Mouse (Mus musculus) ES-CJ7 (cell line): ENCODE data around the gene Rnpepl1.

Source experiments
- DNase-seq: peaks from one replicate; pipeline ENCODE4 v3.0.0; 2011; ENCODE audit warnings: low read depth, low spot score

Rnpepl1 gene

DNA sequence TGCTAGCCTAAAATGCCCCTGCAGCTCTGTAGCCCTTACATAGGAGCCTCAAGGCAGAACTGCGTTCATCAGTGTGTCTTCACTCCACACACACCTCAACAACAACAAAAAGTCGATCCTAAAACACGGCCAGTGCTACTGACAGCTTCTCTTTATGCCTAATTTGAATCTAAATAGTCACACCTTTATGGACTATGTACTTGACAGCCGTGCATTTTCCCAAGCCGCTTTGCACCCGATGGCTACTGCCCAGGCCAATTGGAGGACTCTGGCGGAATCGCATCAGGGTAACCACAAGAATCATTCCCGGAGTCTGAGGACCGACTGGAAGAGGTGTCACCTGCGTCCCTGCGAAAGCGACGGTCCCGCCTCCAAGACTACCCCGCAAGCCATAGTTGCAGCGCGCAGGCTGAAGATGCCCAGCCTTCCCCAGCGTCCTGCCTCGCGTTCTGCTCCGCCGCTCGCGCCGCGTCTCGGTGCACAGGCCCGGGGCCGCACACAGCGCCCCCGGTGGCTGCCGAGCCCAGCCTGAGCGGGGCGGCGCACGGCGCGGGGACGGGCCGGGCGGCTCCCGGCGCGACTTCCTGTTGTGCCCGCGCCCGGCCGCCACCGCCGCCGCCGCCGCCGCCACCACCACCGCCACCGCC is at the start of gene Rnpepl1:
Gene Rnpepl1 (plus strand): TSS at position 545 of the 647 bp plus-strand sequence.
- DNase-seq: peak; percentile 65

DNA sequence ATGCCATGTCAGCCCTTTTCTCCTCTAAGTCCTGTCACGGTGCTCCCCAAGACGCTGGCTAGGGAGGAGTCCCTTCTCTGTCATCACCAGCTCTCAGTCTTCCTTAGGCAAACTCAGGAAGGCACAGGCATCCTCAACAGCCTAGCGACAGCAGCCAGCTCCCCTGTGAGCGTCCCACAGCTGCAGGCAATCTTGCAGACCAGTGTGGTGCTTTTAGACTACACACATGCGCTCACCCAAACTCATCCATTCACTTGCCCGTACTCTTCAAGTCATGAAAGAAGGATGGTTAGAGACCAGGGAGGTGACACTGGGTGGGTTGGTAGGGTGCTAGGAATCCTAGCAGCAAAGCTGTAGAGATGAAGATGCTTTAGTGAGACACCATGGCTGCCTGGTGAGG is 49.1 kb upstream of the Rnpepl1 start:
- no peak for DNase-seq

- DNase-seq: no peak
These were observed 47.3 kb upstream of the Rnpepl1 start for GRCm38 (mm10) chr1:92863268-92863667.

- no peak for DNase-seq
These were observed 44.4 kb upstream of the Rnpepl1 start for GRCm38 (mm10) chr1:92866170-92866569.

GRCm38 (mm10) chr1:92869985-92870384 is 40.6 kb upstream of the Rnpepl1 start:
- DNase-seq: no peak

GRCm38 (mm10) chr1:92872666-92873065 is 37.9 kb upstream of the Rnpepl1 start:
- no peak for DNase-seq

- DNase-seq: no peak
These were observed 36.6 kb upstream of the Rnpepl1 start for GRCm38 (mm10) chr1:92874011-92874410.

DNA sequence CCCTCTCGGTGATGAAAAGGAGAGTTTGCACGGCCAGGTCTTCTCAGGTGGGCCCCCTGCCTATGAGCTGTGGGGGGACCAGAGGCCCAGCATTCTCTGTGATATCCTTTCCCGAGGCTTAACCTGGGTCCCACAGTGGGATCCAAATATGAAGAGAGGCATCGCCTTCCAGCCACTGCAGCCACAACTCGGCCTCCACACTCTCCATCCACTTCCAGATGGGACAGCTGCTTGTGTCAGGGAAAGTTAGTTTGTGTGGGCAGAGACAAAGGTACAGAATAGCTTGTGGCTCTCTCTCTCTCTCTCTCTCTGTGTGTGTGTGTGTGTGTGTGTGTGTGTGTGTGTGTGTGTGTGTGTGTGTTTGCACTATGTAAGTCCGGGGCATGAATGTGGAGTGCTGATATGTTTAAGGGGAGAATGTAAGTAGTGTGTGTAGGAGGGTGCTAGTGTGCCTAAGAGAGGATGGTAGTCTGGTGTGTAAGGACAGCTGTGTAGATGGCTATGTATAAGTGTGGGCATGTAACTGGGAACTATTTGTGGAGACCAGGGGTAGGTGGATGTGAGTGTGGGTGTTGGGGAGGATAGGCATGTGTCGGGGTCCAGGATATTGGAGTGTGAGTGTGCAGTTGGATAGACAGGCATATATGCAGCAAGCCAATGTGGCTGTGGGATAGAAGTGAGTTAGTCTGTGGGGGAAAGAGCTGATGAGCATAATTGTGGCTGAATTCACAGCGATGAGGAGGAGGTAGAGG is 35.0 kb upstream of the Rnpepl1 start:
- DNase-seq: no peak

DNA sequence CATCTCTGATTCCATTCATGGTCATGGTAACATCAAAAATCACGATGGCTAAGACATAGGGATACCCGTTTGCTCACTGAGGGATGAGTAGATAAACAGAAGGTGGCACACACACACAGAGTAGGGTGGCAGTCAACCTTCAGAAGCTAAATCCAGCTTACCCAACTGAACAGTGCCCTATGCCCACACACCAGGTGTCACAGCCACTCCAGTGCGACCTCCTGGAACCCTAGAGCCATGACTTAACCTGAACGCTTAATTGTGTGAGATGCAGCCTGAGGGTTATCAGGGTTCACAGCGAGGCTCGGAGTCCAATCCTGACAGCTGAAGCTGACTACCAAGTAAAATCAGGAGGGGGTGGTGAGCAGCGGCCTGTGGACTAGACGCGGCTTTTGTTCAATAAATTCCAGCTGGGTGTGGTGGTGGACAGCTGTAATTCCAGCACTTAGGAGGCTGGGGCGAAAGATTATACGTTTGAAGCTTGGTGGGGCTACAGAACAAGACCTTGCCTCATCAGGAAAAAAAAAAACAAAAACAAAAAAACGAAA is 33.1 kb upstream of the Rnpepl1 start:
- DNase-seq: no peak

DNA sequence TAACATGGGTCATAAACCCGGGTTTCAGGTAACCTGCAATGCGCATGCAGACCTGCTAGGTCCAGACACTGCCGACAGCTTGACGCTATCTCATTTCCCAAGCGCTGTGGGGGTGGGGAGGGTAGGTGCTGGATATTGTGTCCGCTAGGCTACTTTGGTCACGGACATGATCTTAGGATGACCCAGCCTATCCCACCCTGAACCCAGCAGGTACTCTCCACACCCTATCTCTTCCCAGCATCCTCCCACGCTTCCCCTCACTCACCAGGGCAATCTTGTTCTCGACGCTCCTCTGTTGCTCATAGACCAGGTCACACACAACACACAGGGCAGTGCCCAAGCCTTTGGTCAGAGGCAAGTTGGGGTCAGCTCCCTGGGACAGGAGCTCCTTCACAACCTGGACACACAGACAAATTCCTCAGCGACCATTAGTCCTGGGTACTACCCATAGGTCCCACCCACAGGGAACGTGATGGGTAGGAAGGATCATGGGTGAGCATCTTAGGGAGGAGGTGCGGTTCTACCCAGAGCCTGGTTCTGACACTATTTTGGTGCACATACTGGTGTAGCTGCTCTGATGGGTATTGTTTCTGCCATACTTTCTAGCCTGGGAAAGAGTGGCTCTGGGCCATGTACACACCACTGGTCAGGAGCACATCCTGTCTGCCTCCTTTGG is 32.4 kb upstream of the Rnpepl1 start:
- no peak for DNase-seq

DNA sequence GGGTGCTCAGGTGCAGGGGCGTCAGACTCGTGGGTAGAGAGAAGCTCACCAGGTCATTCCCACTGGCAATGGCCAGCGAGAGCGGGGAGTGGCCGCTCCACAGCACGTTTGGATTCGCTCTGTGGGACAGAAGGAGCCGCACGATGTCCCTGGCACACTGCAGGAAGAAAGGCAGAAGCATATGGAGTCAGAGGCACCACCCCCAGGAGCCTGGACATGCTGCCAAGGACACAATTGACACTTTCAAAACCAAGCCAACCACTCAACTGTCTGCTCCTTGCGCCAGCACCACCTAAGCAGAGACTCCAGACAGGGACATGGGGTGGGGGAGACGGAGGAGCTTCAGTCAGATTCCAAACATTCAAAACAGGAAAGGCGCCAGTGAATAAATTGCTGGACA is 31.3 kb upstream of the Rnpepl1 start:
- DNase-seq: no peak

DNA sequence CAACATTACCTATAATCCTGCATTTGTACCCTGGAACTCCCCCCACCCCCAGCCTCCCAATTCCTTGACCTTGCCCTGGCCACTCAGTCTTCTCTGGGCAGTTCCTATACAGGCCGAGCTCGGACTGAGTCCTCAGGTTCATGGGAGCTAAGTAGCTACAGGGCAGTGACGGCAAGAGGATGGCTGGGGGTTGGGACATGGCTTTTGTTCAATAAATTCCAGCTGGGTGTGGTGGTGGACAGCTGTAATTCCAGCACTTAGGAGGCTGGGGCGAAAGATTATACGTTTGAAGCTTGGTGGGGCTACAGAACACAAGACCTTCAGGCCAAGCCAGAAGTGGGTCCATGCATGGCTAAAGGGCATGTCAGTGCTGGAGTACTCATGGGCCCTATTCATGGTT is 30.5 kb upstream of the Rnpepl1 start:
- DNase-seq: no peak

DNA sequence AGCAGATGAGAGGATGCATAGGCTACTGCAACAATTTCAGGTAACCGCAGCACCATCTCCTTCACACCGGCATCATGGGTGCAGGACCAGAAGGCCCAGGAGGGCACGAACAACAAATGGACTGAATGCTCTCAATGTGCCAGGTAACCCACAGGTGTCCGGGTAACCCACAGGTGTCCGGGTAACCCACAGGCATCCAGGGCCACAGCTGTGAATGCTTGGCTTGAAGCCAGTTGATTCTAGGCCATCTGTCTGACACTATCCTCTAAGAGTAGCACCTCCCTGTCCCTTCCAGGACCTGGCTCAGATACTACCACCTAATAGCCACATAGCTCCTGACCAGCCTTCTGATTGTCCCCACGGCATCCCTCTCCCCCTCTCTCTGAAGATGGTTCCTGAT is 28.6 kb upstream of the Rnpepl1 start:
- DNase-seq: no peak

GRCm38 (mm10) chr1:92888901-92889655 is 21.5 kb upstream of the Rnpepl1 start:
- DNase-seq: peak; percentile 89

DNA sequence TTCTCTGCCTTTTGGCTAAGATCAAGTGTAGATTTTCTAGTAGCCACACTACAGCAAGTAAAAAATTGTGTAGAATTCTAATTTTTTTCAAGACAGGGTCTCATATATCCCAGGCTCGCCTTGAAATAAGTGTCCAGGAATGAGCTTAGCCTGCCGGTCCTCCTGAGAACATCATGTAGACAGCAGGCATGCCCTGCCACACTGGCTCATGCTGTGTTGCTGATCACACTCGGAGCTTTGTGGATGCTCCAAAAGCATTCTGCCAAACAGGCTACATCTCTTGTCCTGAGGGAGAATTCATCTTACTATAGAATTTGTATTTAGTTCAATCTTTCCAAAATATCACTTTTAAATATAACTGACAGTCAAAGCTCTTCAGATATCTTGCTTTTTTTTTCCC is 17.8 kb upstream of the Rnpepl1 start:
- DNase-seq: no peak

- no peak for DNase-seq
These were observed 16.7 kb upstream of the Rnpepl1 start for GRCm38 (mm10) chr1:92893896-92894295.

DNA sequence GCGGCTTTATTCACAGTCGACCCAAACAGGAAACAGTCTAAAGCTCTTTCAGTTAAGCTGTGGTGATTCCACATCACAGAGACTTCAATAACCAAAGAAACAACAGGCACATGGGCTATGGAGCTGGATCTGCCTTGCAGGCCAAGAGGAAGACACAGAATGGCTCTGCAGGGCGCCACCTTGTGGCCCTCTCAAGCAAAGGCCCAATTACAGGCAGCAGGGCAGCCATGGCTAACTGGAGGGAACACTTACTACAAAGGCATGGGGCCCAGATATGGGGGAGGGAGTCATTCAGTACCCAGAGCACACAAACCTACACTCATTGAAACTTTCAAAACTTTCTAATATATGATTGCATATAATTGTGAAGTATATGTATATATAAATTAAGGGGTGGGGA is 15.5 kb upstream of the Rnpepl1 start:
- peak; percentile 91 for DNase-seq

DNA sequence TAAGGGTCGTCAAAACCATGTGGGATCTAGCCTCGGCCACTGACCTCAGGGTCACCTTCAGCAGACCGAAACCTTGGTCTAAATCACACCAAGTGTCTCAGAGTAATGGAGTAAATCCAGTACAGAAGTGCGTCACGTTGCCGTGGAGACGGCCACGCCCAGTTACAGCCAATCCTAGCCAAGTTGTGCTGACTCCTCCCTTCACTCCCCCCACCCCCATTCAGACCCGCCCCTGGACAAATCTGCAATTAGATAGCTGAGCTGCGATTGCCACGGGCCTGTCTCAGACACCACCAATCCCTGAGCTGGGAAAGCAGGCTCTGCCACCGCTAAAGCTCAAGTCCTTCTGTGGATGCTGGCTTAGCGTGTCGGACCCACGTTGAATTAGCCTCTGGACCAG is 7.8 kb upstream of the Rnpepl1 start, which contains the start of gene Ankmy1:
Gene Ankmy1 (minus strand): TSS at position 121 of the 400 bp plus-strand sequence.
- peak; percentile 93 for DNase-seq

DNA sequence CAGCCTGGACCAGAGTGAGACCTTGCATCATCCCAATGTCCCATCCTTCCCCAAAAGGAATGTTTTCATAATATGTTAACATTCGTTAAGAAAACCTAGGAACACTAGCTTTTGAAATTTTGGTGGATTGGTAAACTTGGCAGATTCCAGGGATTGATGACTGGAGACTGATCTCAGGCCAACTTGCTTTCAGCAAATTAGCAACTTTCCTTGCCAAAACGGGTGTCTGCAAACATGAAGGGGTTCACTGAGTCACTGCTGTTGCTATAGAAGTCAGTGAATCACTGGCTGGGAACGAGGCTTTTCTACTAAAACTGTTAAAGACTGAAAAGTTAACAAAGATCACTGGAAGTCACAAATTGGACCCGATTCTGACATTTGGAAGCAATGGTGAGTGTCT is 7.0 kb upstream of the Rnpepl1 start:
- DNase-seq: no peak

DNA sequence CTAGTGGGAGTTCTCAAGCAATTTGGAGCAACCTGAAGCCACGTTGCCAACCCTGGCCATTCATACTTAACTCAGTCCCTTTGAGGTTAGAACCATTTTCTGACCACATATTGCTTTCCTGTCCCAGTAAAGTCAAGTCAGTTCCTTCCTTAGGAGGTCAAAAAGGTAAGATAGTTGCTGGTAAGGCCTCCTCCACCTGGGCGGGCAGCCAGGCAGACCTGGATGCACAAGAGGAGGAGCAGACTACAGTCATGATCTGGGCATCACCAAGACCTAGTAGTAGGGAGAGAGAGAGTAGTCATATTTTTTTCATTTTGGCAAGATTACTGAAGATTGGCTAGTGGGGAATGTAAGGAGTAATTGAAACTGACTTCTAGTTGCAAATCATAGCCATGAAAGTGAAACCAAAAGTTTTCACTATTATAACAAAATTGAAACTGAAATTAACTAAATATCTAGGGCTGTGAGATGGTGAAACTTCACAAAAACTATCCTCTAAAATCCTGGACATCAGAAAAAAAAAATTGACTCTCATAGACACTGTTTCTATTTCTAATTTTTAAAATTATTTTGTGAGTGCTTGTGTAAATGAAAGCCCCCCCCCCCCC is 4.8 kb upstream of the Rnpepl1 start:
- no peak for DNase-seq
